Mouse (Mus musculus) stomach, embryonic 15.5 days (tissue): ENCODE measurements around the gene Sergef. TPM values are rescaled to one million over a fixed set of nuclear protein-coding genes. Genes with fewer than 3 reads are reported as not detected.

Experiments
- ATAC-seq: fragments of 200-750 bp; cut with Nextera tagmentation; 2 replicates; pipeline ENCODE4 v1.8.0; 2017; ENCODE audit warnings: low read depth, moderate number of reproducible peaks, moderate TSS enrichment; ENCODE audit not compliant: insufficient read depth, low FRiP score
- H3K27ac ChIP-seq: fragments of 300-500 bp; sonication (generic); 2 replicates; pipeline ENCODE4 v1.5.1; 2015; ENCODE audit warnings: mild to moderate bottlenecking, inconsistent platforms
- H3K27me3 ChIP-seq: fragments of 300-500 bp; sonication (generic); replicated peaks from 2 replicates; pipeline ENCODE4 v1.6.1; 2015; ENCODE audit warnings: inconsistent platforms
- H3K36me3 ChIP-seq: fragments of 300-500 bp; sonication (generic); 2 replicates; pipeline ENCODE4 v1.6.1; 2015; ENCODE audit warnings: inconsistent platforms
- H3K4me1 ChIP-seq: fragments of 300-500 bp; sonication (generic); 2 replicates; pipeline ENCODE4 v1.6.1; 2015; ENCODE audit warnings: inconsistent platforms
- H3K4me2 ChIP-seq: fragments of 300-500 bp; sonication (generic); 2 replicates; pipeline ENCODE4 v1.6.1; 2015; ENCODE audit warnings: mild to moderate bottlenecking, inconsistent platforms
- H3K4me3 ChIP-seq: fragments of 300-500 bp; sonication (generic); replicated peaks from 2 replicates; pipeline ENCODE4 v1.5.1; 2015; ENCODE audit warnings: inconsistent platforms
- H3K9ac ChIP-seq: fragments of 300-500 bp; sonication (generic); 2 replicates; pipeline ENCODE4 v1.6.1; 2015; ENCODE audit warnings: inconsistent platforms
- H3K9me3 ChIP-seq: fragments of 300-500 bp; sonication (generic); 2 replicates; pipeline ENCODE4 v1.6.1; 2016; ENCODE audit warnings: inconsistent platforms
- WGBS: fragments of 180-500 bp; shearing (Covaris S2); methylation state at CpG from one replicate; pipeline ENCODE4 v1.1.7; 2015; 5-methylcytosine and 5-hydroxymethylcytosine counted together
- polyA plus RNA-seq: library from polyadenylated mRNA; unstranded; fragments of >200 nt; fragmentation: Nextera tagmentation; extraction: Ambion mirVana; gene quantifications from 2 replicates; pipeline ENCODE4 v1.2.1, GENCODE M21; 2015

The Sergef gene
- polyA plus RNA-seq, 1 experiment from 2014 or later = 17.2 TPM

DNA sequence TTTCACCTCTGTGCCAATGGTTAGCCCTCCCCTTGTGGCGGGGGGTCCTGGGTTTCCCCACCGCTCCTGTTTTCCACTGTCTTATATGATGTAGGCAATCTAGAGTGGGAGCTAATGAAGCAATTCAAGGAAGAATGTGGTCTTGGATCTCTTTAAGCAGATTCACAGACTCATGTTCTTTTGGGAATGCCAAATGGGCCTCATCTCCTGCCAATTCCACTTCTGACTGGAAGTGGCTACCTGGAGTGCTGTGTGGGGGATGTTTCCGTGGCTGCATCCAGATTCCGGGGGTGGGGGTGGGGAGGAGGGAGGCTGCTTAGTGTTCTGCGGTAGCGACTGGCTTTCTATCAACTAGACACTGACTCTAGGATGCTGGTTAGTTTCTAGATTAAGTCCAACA, 159.8 kb downstream of the Sergef start:
- Histone ChIP-seq H3K9ac (no peak overlapping the region), H3K9me3 (no peaks in the 10 kb centered on the region), H3K27ac (no peak overlapping the region), H3K36me3 (no peaks in the 10 kb centered on the region), H3K4me2 (no peak overlapping the region), H3K4me3 (no peak overlapping the region), H3K4me1 (0 out of 2 replicates have a peak, but pooled peaks cover 8% of the 10 kb centered on the region), H3K27me3 (no peaks in the 10 kb centered on the region)
- ATAC-seq = no peak
- WGBS = 59% methylated on average over 6 of the region's 6 CpGs

DNA sequence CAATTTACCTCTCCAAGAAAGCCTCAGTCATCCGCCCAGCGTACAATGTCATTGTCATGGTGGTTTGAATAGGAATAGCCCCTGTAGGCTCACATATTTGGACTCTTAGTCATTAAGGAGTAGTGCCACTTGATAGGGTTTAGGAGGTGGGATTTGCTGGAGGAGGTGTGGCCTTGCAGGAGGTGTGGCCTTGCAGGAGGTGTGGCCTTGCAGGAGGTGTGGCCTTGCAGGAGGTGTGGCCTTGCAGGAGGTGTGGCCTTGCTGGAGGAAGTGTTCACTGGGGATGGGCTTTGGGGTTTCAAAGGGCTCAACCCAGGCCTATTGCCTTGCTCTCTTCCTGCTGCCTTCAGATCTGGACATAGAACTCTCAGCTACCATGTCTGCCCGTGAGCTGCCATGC, 162.2 kb downstream of the Sergef start:
- no peaks in the 10 kb centered on the region for H3K27me3 ChIP-seq
- H3K4me1 ChIP-seq = 0 out of 2 replicates have a peak, but pooled peaks cover 3% of the 10 kb centered on the region
- no peak overlapping the region for H3K4me2 ChIP-seq
- no peak for ATAC-seq
- H3K9ac ChIP-seq = no peak overlapping the region
- H3K36me3 ChIP-seq = no peaks in the 10 kb centered on the region
- H3K9me3 ChIP-seq = no peaks in the 10 kb centered on the region
- no peak overlapping the region for H3K4me3 ChIP-seq
- no peak overlapping the region for H3K27ac ChIP-seq
- WGBS = 91% methylated on average over 3 of the region's 3 CpGs

DNA sequence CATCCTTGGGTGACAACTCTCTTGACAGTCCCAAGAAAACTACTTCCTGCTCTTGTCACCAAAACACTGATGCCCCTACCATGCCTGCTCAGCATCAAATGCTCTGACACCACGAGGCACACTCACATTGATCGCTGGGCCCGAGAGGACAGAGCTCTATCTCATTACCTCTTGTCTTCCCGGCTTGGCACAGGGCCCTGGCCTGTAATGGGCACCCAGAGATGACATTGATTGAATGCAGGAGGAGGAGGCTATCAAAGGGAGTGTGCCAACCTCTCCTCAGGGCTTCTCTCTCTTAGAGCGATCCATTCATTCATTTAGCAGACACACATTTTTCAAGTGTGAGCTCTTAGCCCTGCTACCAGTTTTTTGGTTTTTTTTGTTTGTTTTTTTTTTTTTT, 164.1 kb downstream of the Sergef start:
- no peak for ATAC-seq
- H3K4me3 ChIP-seq = no peak overlapping the region
- 75% methylated on average over 5 of the region's 5 CpGs for WGBS

DNA sequence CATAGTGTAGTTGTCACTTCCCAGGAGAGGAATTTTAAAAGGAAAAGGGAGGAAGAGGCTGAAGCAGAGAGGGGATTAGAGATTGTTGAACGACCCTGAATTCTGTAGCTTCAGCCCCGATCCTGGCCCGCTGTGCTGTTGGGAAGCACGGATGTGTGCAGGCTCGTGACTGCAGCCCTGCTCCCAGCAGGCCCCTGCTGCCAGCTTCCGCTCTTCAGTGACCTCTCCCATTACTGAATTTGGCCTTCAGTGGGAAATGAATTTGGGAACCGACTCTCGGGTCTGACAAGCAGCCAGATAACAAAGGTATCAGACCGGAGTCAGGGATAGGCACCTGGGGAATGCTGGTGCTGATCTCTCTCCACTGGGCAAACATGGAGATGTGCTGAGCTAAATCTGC, 166.5 kb downstream of the Sergef start:
- Histone ChIP-seq H3K27me3 (no peaks in the 10 kb centered on the region), H3K9me3 (no peaks in the 10 kb centered on the region), H3K36me3 (no peaks in the 10 kb centered on the region), H3K9ac (no peak overlapping the region), H3K4me3 (no peak overlapping the region), H3K27ac (no peak overlapping the region), H3K4me2 (no peak overlapping the region), H3K4me1 (no peaks in the 10 kb centered on the region)
- WGBS = 32% methylated on average over 9 of the region's 9 CpGs
- ATAC-seq = no peak

More for the DNA sequence above, 164.1 kb downstream of the Sergef start:
- Histone ChIP-seq H3K9me3 (no peaks in the 10 kb centered on the region), H3K4me1 (no peaks in the 10 kb centered on the region), H3K9ac (no peak overlapping the region), H3K36me3 (no peaks in the 10 kb centered on the region), H3K27me3 (no peaks in the 10 kb centered on the region), H3K4me2 (no peak overlapping the region), H3K27ac (no peak overlapping the region)

DNA sequence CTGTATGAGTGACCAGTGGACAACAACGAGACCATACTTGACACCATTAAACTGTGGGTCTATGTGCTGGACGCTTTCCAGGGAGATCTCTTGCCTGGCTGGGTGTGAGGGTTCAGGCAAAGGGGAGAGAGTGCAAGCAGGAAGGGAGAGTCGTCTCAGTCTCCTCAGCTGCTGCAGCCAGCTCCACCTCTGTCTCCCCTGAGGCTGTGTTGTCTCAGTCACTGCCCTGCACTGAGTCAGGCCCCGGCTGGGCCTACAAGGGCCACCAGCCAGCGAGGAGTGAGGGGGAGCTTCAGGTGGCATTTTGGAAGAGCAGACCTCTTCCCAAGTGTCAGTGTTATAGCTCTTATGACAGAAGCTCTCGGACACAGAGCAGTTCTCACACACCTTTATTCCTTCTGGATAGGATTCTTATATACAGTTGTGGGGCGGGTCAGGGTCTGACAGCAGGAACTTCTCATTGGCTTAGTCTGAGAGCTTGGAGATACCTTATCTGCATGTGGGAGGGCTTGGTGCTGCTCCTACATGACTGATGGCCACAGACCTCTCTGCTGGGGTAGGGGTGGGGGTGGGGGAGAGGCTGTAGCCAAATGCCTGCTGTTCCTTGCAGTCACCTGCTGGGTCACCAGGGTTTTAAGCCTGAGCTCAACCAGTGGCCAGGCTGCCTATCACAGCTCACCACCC, 168.4 kb downstream of the Sergef start:
- peak; percentile 19; the same call in 1 of the 2 replicates for ATAC-seq
- no peaks in the 10 kb centered on the region for H3K27me3 ChIP-seq
- H3K4me3 ChIP-seq = no peak overlapping the region
- H3K36me3 ChIP-seq = no peaks in the 10 kb centered on the region
- WGBS = 55% methylated on average over 7 of the region's 7 CpGs
- H3K4me2 ChIP-seq = no peak overlapping the region
- no peaks in the 10 kb centered on the region for H3K4me1 ChIP-seq
- H3K9ac ChIP-seq = no peak overlapping the region
- H3K27ac ChIP-seq = no peak overlapping the region
- no peaks in the 10 kb centered on the region for H3K9me3 ChIP-seq

DNA sequence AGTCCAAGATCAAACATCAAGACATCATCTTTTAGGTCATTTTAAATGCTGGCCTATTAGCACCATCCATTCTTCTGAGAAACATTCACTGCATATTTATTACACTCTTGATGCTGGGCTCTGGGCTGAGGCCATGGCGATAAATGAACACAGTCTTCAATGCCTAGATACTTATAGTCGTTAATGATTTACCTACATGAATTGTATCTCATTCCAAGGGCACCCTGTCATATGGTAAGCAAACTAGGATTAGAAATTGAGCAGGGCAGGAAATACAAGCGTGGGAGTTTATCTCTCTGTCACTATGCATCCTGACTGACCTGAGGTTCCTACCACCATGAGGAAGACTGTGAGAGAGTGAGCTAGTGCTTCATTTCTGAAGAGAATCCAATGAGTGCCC, 170.1 kb downstream of the Sergef start:
- no peak overlapping the region for H3K4me3 ChIP-seq
- no peak for ATAC-seq
- no peaks in the 10 kb centered on the region for H3K4me1 ChIP-seq
- H3K9me3 ChIP-seq = no peaks in the 10 kb centered on the region
- H3K36me3 ChIP-seq = no peaks in the 10 kb centered on the region
- H3K9ac ChIP-seq = no peak overlapping the region
- H3K27ac ChIP-seq = no peak overlapping the region
- H3K27me3 ChIP-seq = no peaks in the 10 kb centered on the region
- no peak overlapping the region for H3K4me2 ChIP-seq
- WGBS = 64% methylated on average over 3 of the region's 3 CpGs

DNA sequence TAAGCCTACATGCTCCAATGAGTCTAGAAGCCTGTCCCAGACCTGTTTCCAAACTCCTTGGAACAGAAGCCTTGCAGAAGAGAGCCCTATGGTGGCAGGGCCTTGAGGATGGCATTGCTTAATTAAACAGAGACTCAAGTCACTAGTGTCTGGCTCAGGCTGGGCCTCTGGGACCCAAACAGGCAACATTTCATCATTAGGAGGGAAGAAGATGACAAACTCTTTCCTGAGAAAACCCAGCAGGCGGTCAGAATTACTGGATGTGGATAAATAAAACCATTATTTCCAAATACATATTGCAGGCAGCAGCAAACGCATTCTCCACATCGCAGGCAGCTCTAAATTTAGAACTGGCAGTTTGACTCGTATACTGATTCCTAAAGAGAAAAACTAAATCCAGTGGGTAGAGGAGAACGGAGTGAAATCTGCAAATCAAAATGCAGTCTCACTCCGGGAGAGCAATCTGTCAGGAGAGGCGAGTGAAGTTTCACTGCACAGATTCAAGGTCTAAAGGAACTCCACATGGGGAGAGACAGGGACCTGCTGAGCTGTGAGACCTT, 173.1 kb downstream of the Sergef start:
- ATAC-seq = no peak
- Histone ChIP-seq H3K9me3 (no peaks in the 10 kb centered on the region), H3K4me3 (no peak overlapping the region), H3K36me3 (no peaks in the 10 kb centered on the region), H3K4me2 (no peak overlapping the region), H3K4me1 (no peaks in the 10 kb centered on the region), H3K27me3 (no peaks in the 10 kb centered on the region), H3K9ac (no peak overlapping the region), H3K27ac (no peak overlapping the region)
- WGBS = 43% methylated on average over 7 of the region's 7 CpGs

DNA sequence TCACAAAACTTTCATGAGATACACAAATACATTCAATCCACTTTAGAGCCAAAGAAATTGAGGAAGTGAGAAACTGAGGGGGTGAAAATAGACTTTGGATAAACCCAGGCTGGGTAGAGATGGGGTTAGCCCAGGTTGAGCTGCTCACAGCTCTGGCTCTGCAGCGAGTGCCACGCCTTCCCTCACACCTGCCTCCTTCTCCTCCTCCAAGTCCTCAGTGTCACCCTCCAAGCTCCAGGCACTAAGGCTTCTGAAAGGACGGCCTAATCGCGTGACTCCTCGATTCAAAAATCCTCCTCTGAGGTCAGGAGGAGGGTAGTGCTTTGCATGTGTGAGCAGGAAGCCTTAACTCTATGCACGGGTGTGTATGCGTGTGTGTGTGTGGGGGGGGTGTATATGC, 176.5 kb downstream of the Sergef start:
- Histone ChIP-seq H3K4me2 (no peak overlapping the region), H3K9me3 (no peaks in the 10 kb centered on the region), H3K27me3 (no peaks in the 10 kb centered on the region), H3K9ac (no peak overlapping the region), H3K27ac (no peak overlapping the region), H3K4me3 (no peak overlapping the region), H3K36me3 (no peaks in the 10 kb centered on the region), H3K4me1 (no peaks in the 10 kb centered on the region)
- 58% methylated on average over 8 of the region's 8 CpGs for WGBS
- no peak for ATAC-seq

DNA sequence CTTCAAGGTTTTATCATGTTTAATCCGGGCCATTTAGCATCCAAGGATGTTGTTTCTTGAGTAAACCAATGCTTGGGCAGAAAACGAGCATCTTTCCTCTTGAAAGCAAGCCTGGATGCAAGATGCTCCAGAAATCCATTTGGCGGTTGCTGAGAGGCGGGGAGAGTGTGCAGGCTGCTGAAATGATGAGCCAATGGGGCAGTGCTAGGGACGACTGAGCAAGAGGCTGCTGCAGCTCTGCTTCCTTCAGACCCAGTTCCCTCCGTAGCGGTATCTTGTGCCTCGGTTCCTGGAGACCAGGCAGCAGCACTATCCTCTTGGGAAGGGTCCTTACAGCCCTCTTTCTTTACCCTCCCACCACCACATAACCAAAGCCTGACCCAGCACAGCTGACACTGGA, 177.3 kb downstream of the Sergef start:
- Histone ChIP-seq H3K27me3 (no peaks in the 10 kb centered on the region), H3K27ac (no peak overlapping the region), H3K36me3 (no peaks in the 10 kb centered on the region), H3K4me3 (no peak overlapping the region), H3K9ac (no peak overlapping the region), H3K4me1 (no peaks in the 10 kb centered on the region), H3K4me2 (no peak overlapping the region), H3K9me3 (no peaks in the 10 kb centered on the region)
- no peak for ATAC-seq
- 69% methylated on average over 8 of the region's 8 CpGs for WGBS

DNA sequence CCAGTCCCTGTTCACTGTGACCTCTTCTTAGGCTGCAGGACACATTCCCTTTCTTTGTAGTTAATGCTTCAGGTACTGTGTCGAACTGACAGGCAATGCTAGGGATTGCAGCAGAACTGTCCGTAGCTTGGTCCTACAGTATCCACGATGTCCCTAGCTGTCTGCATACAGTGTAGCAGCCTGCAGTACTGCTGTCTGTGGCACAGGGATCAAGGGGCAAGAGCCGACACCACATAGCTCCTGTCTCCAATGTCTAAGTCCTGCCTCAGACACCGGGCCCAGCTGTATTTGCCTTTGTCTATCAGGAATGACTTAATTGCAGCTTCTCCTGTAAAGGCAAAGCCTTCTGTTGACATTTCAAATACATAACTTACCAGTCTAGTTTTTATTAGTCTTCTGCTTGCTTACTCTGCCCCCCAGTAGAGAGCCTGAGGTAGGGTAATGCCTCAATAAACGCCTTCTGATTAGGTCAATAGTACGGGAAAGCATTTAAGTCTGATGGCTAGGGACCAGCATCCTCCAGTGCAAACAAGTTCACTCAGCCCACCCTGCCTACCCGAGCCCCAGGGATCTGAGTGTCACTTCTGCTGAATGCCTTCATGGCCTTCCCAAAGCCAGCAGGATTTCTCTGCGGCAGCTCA, 179.9 kb downstream of the Sergef start:
- no peak overlapping the region for H3K4me3 ChIP-seq
- WGBS = 62% methylated on average over 9 of the region's 9 CpGs
- H3K27ac ChIP-seq = no peak overlapping the region
- H3K27me3 ChIP-seq = no peaks in the 10 kb centered on the region
- H3K9ac ChIP-seq = no peak overlapping the region
- H3K4me1 ChIP-seq = no peaks in the 10 kb centered on the region
- H3K9me3 ChIP-seq = no peaks in the 10 kb centered on the region
- no peak for ATAC-seq
- H3K36me3 ChIP-seq = no peaks in the 10 kb centered on the region
- H3K4me2 ChIP-seq = no peak overlapping the region

DNA sequence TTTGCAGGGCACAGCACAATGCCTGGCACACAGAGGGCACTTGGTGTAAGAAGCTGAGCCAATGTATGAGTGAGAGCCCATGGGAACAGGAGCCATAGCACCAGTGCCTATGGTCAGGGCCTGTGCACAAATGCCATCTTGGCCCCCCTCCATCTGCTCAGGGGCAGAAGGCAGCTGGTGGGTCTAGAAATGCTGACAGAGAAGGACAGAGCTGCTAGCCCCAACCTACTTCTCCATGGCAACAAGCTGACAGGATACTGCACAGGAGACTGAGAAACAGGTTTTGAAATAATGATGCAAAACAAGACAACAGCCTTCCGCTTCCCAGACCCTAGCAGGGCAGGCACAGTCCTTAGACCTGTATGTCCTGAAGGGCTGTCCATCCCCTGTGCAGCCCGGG, 180.4 kb downstream of the Sergef start:
- no peak for ATAC-seq
- Histone ChIP-seq H3K4me2 (no peak overlapping the region), H3K4me1 (no peaks in the 10 kb centered on the region), H3K27me3 (no peaks in the 10 kb centered on the region), H3K9me3 (no peaks in the 10 kb centered on the region), H3K9ac (no peak overlapping the region), H3K27ac (no peak overlapping the region), H3K4me3 (no peak overlapping the region), H3K36me3 (no peaks in the 10 kb centered on the region)
- WGBS = 68% methylated on average over 2 of the region's 2 CpGs

DNA sequence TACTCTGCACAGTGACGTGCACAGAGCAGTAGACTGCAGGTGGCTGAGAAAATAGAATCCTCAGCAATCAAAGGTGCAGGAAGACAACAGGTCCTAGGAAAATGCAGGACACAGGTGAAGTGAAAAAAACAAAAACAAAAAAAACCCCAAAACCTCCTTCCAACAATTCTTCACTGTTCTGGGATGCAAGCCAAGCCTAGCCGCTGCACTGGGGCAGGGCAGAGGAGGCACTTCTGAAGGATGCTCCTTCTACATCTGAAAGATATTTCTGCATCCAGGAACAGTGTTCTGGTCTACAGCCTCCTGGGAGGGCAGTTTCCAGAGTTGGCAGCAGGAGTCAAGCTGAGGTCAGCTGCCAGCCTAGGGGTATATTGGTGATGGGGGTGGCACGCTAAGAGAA, 181.7 kb downstream of the Sergef start:
- no peaks in the 10 kb centered on the region for H3K9me3 ChIP-seq
- WGBS = 62% methylated on average over 3 of the region's 3 CpGs
- no peak overlapping the region for H3K9ac ChIP-seq
- H3K36me3 ChIP-seq = no peaks in the 10 kb centered on the region
- no peak overlapping the region for H3K4me3 ChIP-seq
- no peak for ATAC-seq
- no peak overlapping the region for H3K27ac ChIP-seq
- no peaks in the 10 kb centered on the region for H3K27me3 ChIP-seq
- no peaks in the 10 kb centered on the region for H3K4me1 ChIP-seq
- no peak overlapping the region for H3K4me2 ChIP-seq
